Mouse (Mus musculus): ENCODE measurements around the gene Slc29a1. TPM values are rescaled to one million over a fixed set of nuclear protein-coding genes. Genes with fewer than 3 reads are reported as not detected.
A peak's percentile ranks its signal among the peaks of the same experiment; 100 is the strongest.

Slc29a1 gene
- polyA plus RNA-seq, 1 experiment from 2014 or later = 103 TPM

- Histone ChIP-seq H3K9me3 (no peaks in the 10 kb centered on the region), H3K4me1 (peaks cover 18% of the 10 kb centered on the region), H3K4me2 (no peak overlapping the region), H3K4me3 (no peak overlapping the region), H3K9ac (no peak overlapping the region), H3K36me3 (no peaks in the 10 kb centered on the region), H3K27ac (no peak overlapping the region), H3K27me3 (peaks cover 45% of the 10 kb centered on the region)
- ATAC-seq (ENCODE audit: borderline replicate concordance, extremely low read depth, low FRiP score, low TSS enrichment) = no peak
- WGBS = 39% methylated on average over 1 of the region's 1 CpGs
These were observed 45.0 kb downstream of the Slc29a1 start for GRCm38 (mm10) chr17:45554420-45554819.

- no peak overlapping the region for H3K27ac ChIP-seq
- no peaks in the 10 kb centered on the region for H3K36me3 ChIP-seq
- 72% methylated on average over 3 of the region's 3 CpGs for WGBS
- ATAC-seq (ENCODE audit: borderline replicate concordance, extremely low read depth, low FRiP score, low TSS enrichment) = no peak
- H3K4me1 ChIP-seq = peaks cover 21% of the 10 kb centered on the region
- H3K4me2 ChIP-seq = no peak overlapping the region
- H3K9me3 ChIP-seq = no peaks in the 10 kb centered on the region
- H3K9ac ChIP-seq = no peak overlapping the region
- H3K4me3 ChIP-seq = no peak overlapping the region
- peaks cover 57% of the 10 kb centered on the region for H3K27me3 ChIP-seq
These were observed 46.3 kb downstream of the Slc29a1 start for GRCm38 (mm10) chr17:45553065-45553464.

- WGBS = 6% methylated on average over 8 of the region's 8 CpGs
These were observed 47.5 kb downstream of the Slc29a1 start for GRCm38 (mm10) chr17:45551816-45552451.

GRCm38 (mm10) chr17:45551249-45551796 lies 48.1 kb downstream of the Slc29a1 start:
- Histone ChIP-seq H3K4me1 (peaks cover 20% of the 10 kb centered on the region), H3K4me3 (no peak overlapping the region), H3K27me3 (peaks cover 65% of the 10 kb centered on the region), H3K27ac (no peak overlapping the region), H3K9me3 (no peaks in the 10 kb centered on the region), H3K4me2 (no peak overlapping the region), H3K36me3 (no peaks in the 10 kb centered on the region), H3K9ac (no peak overlapping the region)
- ATAC-seq (ENCODE audit: borderline replicate concordance, extremely low read depth, low FRiP score, low TSS enrichment) = no peak
- WGBS = 42% methylated on average over 7 of the region's 7 CpGs

More at GRCm38 (mm10) chr17:45551816-45552451, 47.5 kb downstream of the Slc29a1 start:
- no peaks in the 10 kb centered on the region for H3K36me3 ChIP-seq
- no peak for ATAC-seq (ENCODE audit: borderline replicate concordance, extremely low read depth, low FRiP score, low TSS enrichment)
- no peak overlapping the region for H3K27ac ChIP-seq
- H3K4me1 ChIP-seq = peaks cover 21% of the 10 kb centered on the region
- H3K9me3 ChIP-seq = no peaks in the 10 kb centered on the region
- H3K4me3 ChIP-seq = no peak overlapping the region
- H3K27me3 ChIP-seq = peaks cover 65% of the 10 kb centered on the region
- H3K9ac ChIP-seq = no peak overlapping the region
- no peak overlapping the region for H3K4me2 ChIP-seq

- no peak for ATAC-seq (ENCODE audit: borderline replicate concordance, extremely low read depth, low FRiP score, low TSS enrichment)
- Histone ChIP-seq H3K27me3 (peaks cover 69% of the 10 kb centered on the region), H3K9me3 (no peaks in the 10 kb centered on the region), H3K9ac (no peak overlapping the region), H3K4me2 (peak overlapping the region; percentile 100), H3K4me3 (no peak overlapping the region), H3K27ac (no peak overlapping the region), H3K36me3 (no peaks in the 10 kb centered on the region), H3K4me1 (peaks cover 21% of the 10 kb centered on the region)
- WGBS = 13% methylated on average over 5 of the region's 5 CpGs
These were observed 49.2 kb downstream of the Slc29a1 start for GRCm38 (mm10) chr17:45550253-45550652.

GRCm38 (mm10) chr17:45549617-45550181 lies 49.7 kb downstream of the Slc29a1 start, which contains the start of gene Tmem151b:
Tmem151b (minus strand) TSS chr17:45549677.
- Histone ChIP-seq H3K9me3 (no peaks in the 10 kb centered on the region), H3K4me3 (peak within 1 kb of the TSS; percentile 68), H3K9ac (peak within 1 kb of the TSS; percentile 56), H3K4me2 (peak within 1 kb of the TSS; percentile 100), H3K36me3 (no peaks in the 10 kb centered on the region), H3K4me1 (peaks cover 27% of the 10 kb centered on the region), H3K27me3 (peaks cover 72% of the 10 kb centered on the region), H3K27ac (no peak within 1 kb of the TSS)
- WGBS = 0% methylated on average over 14 of the region's 29 CpGs
- ATAC-seq (ENCODE audit: borderline replicate concordance, extremely low read depth, low FRiP score, low TSS enrichment) = no peak

GRCm38 (mm10) chr17:45548541-45549512 lies 50.6 kb downstream of the Slc29a1 start:
- Histone ChIP-seq H3K9ac (peak overlapping the region; percentile 56), H3K27ac (no peak overlapping the region), H3K9me3 (no peaks in the 10 kb centered on the region), H3K4me3 (peak overlapping the region; percentile 68), H3K36me3 (no peaks in the 10 kb centered on the region), H3K4me1 (peaks cover 34% of the 10 kb centered on the region), H3K27me3 (peaks cover 77% of the 10 kb centered on the region), H3K4me2 (peak overlapping the region; percentile 100)
- WGBS = 3% methylated on average over 53 of the region's 68 CpGs
- ATAC-seq (ENCODE audit: borderline replicate concordance, extremely low read depth, low FRiP score, low TSS enrichment) = peak; percentile 25; the same call in 1 of the 2 replicates

- Histone ChIP-seq H3K4me3 (no peak overlapping the region), H3K4me1 (peaks cover 34% of the 10 kb centered on the region), H3K9me3 (no peaks in the 10 kb centered on the region), H3K27ac (no peak overlapping the region), H3K4me2 (no peak overlapping the region), H3K36me3 (no peaks in the 10 kb centered on the region), H3K9ac (no peak overlapping the region), H3K27me3 (peaks cover 84% of the 10 kb centered on the region)
- 71% methylated on average over 5 of the region's 5 CpGs for WGBS
- ATAC-seq (ENCODE audit: borderline replicate concordance, extremely low read depth, low FRiP score, low TSS enrichment) = no peak
These were observed 51.8 kb downstream of the Slc29a1 start for GRCm38 (mm10) chr17:45547461-45548190.

GRCm38 (mm10) chr17:45546941-45547340 lies 52.5 kb downstream of the Slc29a1 start:
- H3K9me3 ChIP-seq = no peaks in the 10 kb centered on the region
- H3K27me3 ChIP-seq = peaks cover 91% of the 10 kb centered on the region
- WGBS = 69% methylated on average over 16 of the region's 16 CpGs

GRCm38 (mm10) chr17:45545278-45545961 lies 54.0 kb downstream of the Slc29a1 start:
- no peak overlapping the region for H3K27ac ChIP-seq
- H3K9ac ChIP-seq = no peak overlapping the region
- no peaks in the 10 kb centered on the region for H3K36me3 ChIP-seq
- H3K9me3 ChIP-seq = no peaks in the 10 kb centered on the region
- WGBS = 7% methylated on average over 74 of the region's 74 CpGs
- peak overlapping the region; percentile 55 for H3K4me2 ChIP-seq
- peak overlapping the region; percentile 28 for H3K4me3 ChIP-seq
- H3K4me1 ChIP-seq = peaks cover 31% of the 10 kb centered on the region
- no peak for ATAC-seq (ENCODE audit: borderline replicate concordance, extremely low read depth, low FRiP score, low TSS enrichment)
- H3K27me3 ChIP-seq = peaks cover 93% of the 10 kb centered on the region

More at GRCm38 (mm10) chr17:45546941-45547340, 52.5 kb downstream of the Slc29a1 start:
- peaks cover 33% of the 10 kb centered on the region for H3K4me1 ChIP-seq
- ATAC-seq (ENCODE audit: borderline replicate concordance, extremely low read depth, low FRiP score, low TSS enrichment) = no peak
- no peak overlapping the region for H3K4me3 ChIP-seq
- no peak overlapping the region for H3K9ac ChIP-seq
- no peak overlapping the region for H3K4me2 ChIP-seq
- H3K36me3 ChIP-seq = no peaks in the 10 kb centered on the region
- H3K27ac ChIP-seq = no peak overlapping the region
